ENCODE assay signal across 22 mouse cellular contexts in genomic region chr17:79653171-79653570, GRCm38 (mm10). TPM values are rescaled to one million over a fixed set of nuclear protein-coding genes. Genes with fewer than 3 reads are reported as not detected.
DNase-seq lines count a peak whose midpoint lies in the region; TF ChIP-seq lines count a peak whose summit lies in the region.
"Had no signal": no experiment of that assay in that cellular context is flagged by ENCODE, and none has a peak within 500 bp of the region (broad histone marks: within the 10 kb centered on the region; RNA-seq: fewer than 3 reads in every experiment).

No protein-coding gene starts in this region.

- peaks cover 24% of the 10 kb centered on the region for H3K4me1 ChIP-seq in E14TG2a.4 (replicated peaks; ENCODE audit: low read depth, low read length)
- H3K4me1 ChIP-seq: embryonic facial prominence, embryonic 13.5 days; embryonic facial prominence, embryonic 15.5 days; forebrain, embryonic 10.5 days; forebrain, embryonic 12.5 days had no signal

- no peak for TF ChIP-seq CTCF in E14TG2a.4 (conservative IDR thresholded peaks at IDR 0.05; ENCODE audit: low read length)

- peak; percentile 45 for DNase-seq in ES-CJ7 (ENCODE audit: low read depth, low spot score)
- DNase-seq in R1 (ENCODE audit: low read depth, low spot score), result peak; percentile 52
- DNase-seq in yolk sac, embryonic 10.5 days (ENCODE audit: low spot score), result peak; percentile 68
- DNase-seq in adrenal gland, postnatal 25 days, result no peak
- DNase-seq in thymus, postnatal 36 days, result no peak
- DNase-seq in lung, postnatal 25 days (ENCODE audit: low spot score), result no peak
- DNase-seq: adrenal gland, adult 2 months; adrenal gland, postnatal 10 days; adrenal gland, postnatal 36 days; cerebellum, adult 18-20 months; cerebellum, adult 8-10 months; cerebellum, adult 9-11 months; cerebellum, postnatal 14 days; cerebellum, postnatal 36 days; embryo, embryonic 11 days had no signal

- H3K4me3 ChIP-seq in E14TG2a.4 (replicated peaks; ENCODE audit: low read length), result peak overlapping the region; percentile 45
- H3K4me3 ChIP-seq: embryonic facial prominence, embryonic 13.5 days; embryonic facial prominence, embryonic 15.5 days; erythroblast, embryonic 14.5 days; forebrain, embryonic 10.5 days; forebrain, embryonic 12.5 days had no signal

- H3K9me3 ChIP-seq in E14TG2a.4 (ENCODE audit: low read length), result peaks cover 23% of the 10 kb centered on the region
- H3K9me3 ChIP-seq: embryonic facial prominence, embryonic 13.5 days; embryonic facial prominence, embryonic 15.5 days; forebrain, embryonic 10.5 days; forebrain, embryonic 12.5 days; G1E had no signal

- H3K36me3 ChIP-seq in E14TG2a.4 (ENCODE audit: insufficient read depth, low read length), result peaks cover 24% of the 10 kb centered on the region
- H3K36me3 ChIP-seq: embryonic facial prominence, embryonic 13.5 days; embryonic facial prominence, embryonic 15.5 days; forebrain, embryonic 10.5 days; forebrain, embryonic 12.5 days; G1E had no signal

- H3K27me3 ChIP-seq in E14TG2a.4 (ENCODE audit: insufficient read depth, low read length), result no peaks in the 10 kb centered on the region
- H3K27me3 ChIP-seq: embryonic facial prominence, embryonic 13.5 days; embryonic facial prominence, embryonic 15.5 days; forebrain, embryonic 12.5 days had no signal

RNA-seq across cellular contexts. Expression of gene Rmdn2, which starts 41.5 kb away (rescaled TPM):
- 306 and 392 TPM in 2 replicates for total RNA-seq in adrenal gland, postnatal 25 days (2021)

Comparison
In these comparisons a context has a peak if more than half of its experiments do, and no peak if none do; other contexts are left out.
1. DNase-seq: peak in ES-CJ7 (single experiment), R1 (single experiment) and yolk sac, embryonic 10.5 days (single experiment); none in adrenal gland, postnatal 25 days (single experiment), thymus, postnatal 36 days (0 of 2) and lung, postnatal 25 days (single experiment).